Mouse (Mus musculus): ENCODE measurements around the gene Snx1. TPM values are rescaled to one million over a fixed set of nuclear protein-coding genes. Genes with fewer than 3 reads are reported as not detected.
A peak's percentile ranks its signal among the peaks of the same experiment; 100 is the strongest.

The Snx1 gene
- polyA plus RNA-seq, 1 experiment from 2014 or later = 136 TPM

GRCm38 (mm10) chr9:66155534-66155933, 29.1 kb upstream of the Snx1 start:
- Histone ChIP-seq H3K36me3 (no peaks in the 10 kb centered on the region), H3K9ac (replicated peaks) (no peak overlapping the region), H3K27ac (replicated peaks) (no peak overlapping the region), H3K9me3 (no peaks in the 10 kb centered on the region), H3K4me2 (replicated peaks) (no peak overlapping the region), H3K27me3 (peaks cover 36% of the 10 kb centered on the region), H3K4me1 (0 out of 2 replicates have a peak, but pooled peaks cover 6% of the 10 kb centered on the region), H3K4me3 (no peak overlapping the region)
- ATAC-seq (ENCODE audit: low FRiP score, low read depth) = no peak
- WGBS = 92% methylated on average over 1 of the region's 1 CpGs

- no peak overlapping the region for H3K4me3 ChIP-seq
- 93% methylated on average over 9 of the region's 9 CpGs for WGBS
- H3K27ac ChIP-seq (replicated peaks) = no peak overlapping the region
- no peak for ATAC-seq (ENCODE audit: low FRiP score, low read depth)
- H3K4me1 ChIP-seq = 0 out of 2 replicates have a peak, but pooled peaks cover 6% of the 10 kb centered on the region
- H3K4me2 ChIP-seq (replicated peaks) = no peak overlapping the region
- peaks cover 26% of the 10 kb centered on the region for H3K27me3 ChIP-seq
- no peaks in the 10 kb centered on the region for H3K36me3 ChIP-seq
- no peak overlapping the region for H3K9ac ChIP-seq (replicated peaks)
- no peaks in the 10 kb centered on the region for H3K9me3 ChIP-seq
These were observed 27.6 kb upstream of the Snx1 start for GRCm38 (mm10) chr9:66154013-66154412.

GRCm38 (mm10) chr9:66153594-66153993, 27.2 kb upstream of the Snx1 start:
- H3K9me3 ChIP-seq = no peaks in the 10 kb centered on the region
- WGBS = 93% methylated on average over 6 of the region's 6 CpGs
- H3K4me1 ChIP-seq = 0 out of 2 replicates have a peak, but pooled peaks cover 6% of the 10 kb centered on the region
- no peak overlapping the region for H3K27ac ChIP-seq (replicated peaks)
- no peaks in the 10 kb centered on the region for H3K36me3 ChIP-seq
- H3K4me3 ChIP-seq = no peak overlapping the region
- H3K9ac ChIP-seq (replicated peaks) = no peak overlapping the region
- no peak overlapping the region for H3K4me2 ChIP-seq (replicated peaks)
- ATAC-seq (ENCODE audit: low FRiP score, low read depth) = no peak
- H3K27me3 ChIP-seq = peaks cover 22% of the 10 kb centered on the region

GRCm38 (mm10) chr9:66152011-66152410, 25.6 kb upstream of the Snx1 start:
- Histone ChIP-seq H3K27ac (replicated peaks) (no peak overlapping the region), H3K4me1 (no peaks in the 10 kb centered on the region), H3K27me3 (peaks cover 7% of the 10 kb centered on the region; the same call in 1 of the 2 replicates), H3K4me3 (no peak overlapping the region), H3K36me3 (no peaks in the 10 kb centered on the region), H3K9ac (replicated peaks) (no peak overlapping the region), H3K4me2 (replicated peaks) (no peak overlapping the region), H3K9me3 (no peaks in the 10 kb centered on the region)
- WGBS = 67% methylated on average over 9 of the region's 9 CpGs
- ATAC-seq (ENCODE audit: low FRiP score, low read depth) = no peak

GRCm38 (mm10) chr9:66146141-66146540, 19.8 kb upstream of the Snx1 start:
- Histone ChIP-seq H3K4me1 (no peaks in the 10 kb centered on the region), H3K4me2 (replicated peaks) (no peak overlapping the region), H3K9ac (replicated peaks) (no peak overlapping the region), H3K4me3 (no peak overlapping the region), H3K36me3 (no peaks in the 10 kb centered on the region), H3K27me3 (no peaks in the 10 kb centered on the region), H3K9me3 (no peaks in the 10 kb centered on the region), H3K27ac (replicated peaks) (no peak overlapping the region)
- ATAC-seq (ENCODE audit: low FRiP score, low read depth) = no peak

GRCm38 (mm10) chr9:66144248-66144647, 17.9 kb upstream of the Snx1 start:
- Histone ChIP-seq H3K4me2 (replicated peaks) (no peak overlapping the region), H3K36me3 (peaks cover 16% of the 10 kb centered on the region), H3K9ac (replicated peaks) (no peak overlapping the region), H3K27ac (replicated peaks) (no peak overlapping the region), H3K4me3 (no peak overlapping the region), H3K4me1 (no peaks in the 10 kb centered on the region), H3K9me3 (no peaks in the 10 kb centered on the region), H3K27me3 (no peaks in the 10 kb centered on the region)
- no peak for ATAC-seq (ENCODE audit: low FRiP score, low read depth)
- WGBS = 12% methylated on average over 6 of the region's 6 CpGs

- 82% methylated on average over 1 of the region's 1 CpGs for WGBS
- Histone ChIP-seq H3K4me3 (no peak overlapping the region), H3K27ac (replicated peaks) (no peak overlapping the region)
These were observed 15.9 kb upstream of the Snx1 start for GRCm38 (mm10) chr9:66142265-66142664.

GRCm38 (mm10) chr9:66138193-66138592, 11.8 kb upstream of the Snx1 start:
- Histone ChIP-seq H3K4me1 (no peaks in the 10 kb centered on the region), H3K9me3 (no peaks in the 10 kb centered on the region), H3K9ac (replicated peaks) (no peak overlapping the region), H3K4me2 (replicated peaks) (no peak overlapping the region), H3K36me3 (peaks cover 71% of the 10 kb centered on the region), H3K27ac (replicated peaks) (no peak overlapping the region), H3K27me3 (no peaks in the 10 kb centered on the region), H3K4me3 (no peak overlapping the region)
- WGBS = 93% methylated on average over 7 of the region's 7 CpGs
- ATAC-seq (ENCODE audit: low FRiP score, low read depth) = no peak

More at GRCm38 (mm10) chr9:66142265-66142664, 15.9 kb upstream of the Snx1 start:
- H3K27me3 ChIP-seq = no peaks in the 10 kb centered on the region
- no peak overlapping the region for H3K9ac ChIP-seq (replicated peaks)
- H3K9me3 ChIP-seq = no peaks in the 10 kb centered on the region
- no peak overlapping the region for H3K4me2 ChIP-seq (replicated peaks)
- peaks cover 33% of the 10 kb centered on the region for H3K36me3 ChIP-seq
- no peak for ATAC-seq (ENCODE audit: low FRiP score, low read depth)
- no peaks in the 10 kb centered on the region for H3K4me1 ChIP-seq

- H3K36me3 ChIP-seq = peaks cover 80% of the 10 kb centered on the region
- no peak overlapping the region for H3K4me2 ChIP-seq (replicated peaks)
- H3K4me1 ChIP-seq = no peaks in the 10 kb centered on the region
- no peak overlapping the region for H3K27ac ChIP-seq (replicated peaks)
- no peaks in the 10 kb centered on the region for H3K9me3 ChIP-seq
- no peaks in the 10 kb centered on the region for H3K27me3 ChIP-seq
- no peak overlapping the region for H3K4me3 ChIP-seq
- H3K9ac ChIP-seq (replicated peaks) = no peak overlapping the region
- ATAC-seq (ENCODE audit: low FRiP score, low read depth) = no peak
- 54% methylated on average over 4 of the region's 4 CpGs for WGBS
These were observed 9.6 kb upstream of the Snx1 start for GRCm38 (mm10) chr9:66135967-66136366.

- Histone ChIP-seq H3K36me3 (peaks cover 39% of the 10 kb centered on the region), H3K9ac (replicated peaks) (no peak overlapping the region), H3K4me2 (replicated peaks) (no peak overlapping the region), H3K27ac (replicated peaks) (no peak overlapping the region), H3K4me3 (no peak overlapping the region), H3K27me3 (no peaks in the 10 kb centered on the region), H3K9me3 (no peaks in the 10 kb centered on the region), H3K4me1 (peaks cover 10% of the 10 kb centered on the region)
- ATAC-seq (ENCODE audit: low FRiP score, low read depth) = no peak
- 97% methylated on average over 2 of the region's 2 CpGs for WGBS
These were observed 5.1 kb upstream of the Snx1 start for GRCm38 (mm10) chr9:66131466-66131865.

- Histone ChIP-seq H3K9ac (replicated peaks) (no peak overlapping the region), H3K4me2 (replicated peaks) (peak overlapping the region; percentile 80), H3K36me3 (peaks cover 6% of the 10 kb centered on the region), H3K4me3 (no peak overlapping the region), H3K9me3 (no peaks in the 10 kb centered on the region), H3K27me3 (no peaks in the 10 kb centered on the region), H3K27ac (replicated peaks) (no peak overlapping the region), H3K4me1 (peaks cover 32% of the 10 kb centered on the region)
- ATAC-seq (ENCODE audit: low FRiP score, low read depth) = no peak
- 99% methylated on average over 4 of the region's 4 CpGs for WGBS
These were observed 1.5 kb upstream of the Snx1 start for GRCm38 (mm10) chr9:66127884-66128283.

- Histone ChIP-seq H3K4me3 (peak overlapping the region; percentile 64), H3K4me1 (peaks cover 33% of the 10 kb centered on the region), H3K27me3 (no peaks in the 10 kb centered on the region), H3K9me3 (no peaks in the 10 kb centered on the region), H3K36me3 (no peaks in the 10 kb centered on the region), H3K4me2 (replicated peaks) (peak overlapping the region; percentile 80), H3K9ac (replicated peaks) (peak overlapping the region; percentile 71), H3K27ac (replicated peaks) (peak overlapping the region; percentile 92)
- no peak for ATAC-seq (ENCODE audit: low FRiP score, low read depth)
- WGBS = 49% methylated on average over 6 of the region's 6 CpGs
These were observed 783 bp upstream of the Snx1 start for GRCm38 (mm10) chr9:66127193-66127546.

Measured in midbrain, embryonic 12.5 days (tissue).